ENCODE assay signal across 9 mouse cellular contexts in genomic region chr7:137085969-137086606, GRCm38 (mm10).
A peak's percentile ranks its signal among the peaks of the same experiment; 100 is the strongest.
DNase-seq lines count a peak whose midpoint lies in the region; ATAC-seq lines count a peak whose summit lies in the region.
"Had no signal": no experiment of that assay in that cellular context is flagged by ENCODE, and none has a peak within 500 bp of the region (broad histone marks: within the 10 kb centered on the region; RNA-seq: fewer than 3 reads in every experiment).

No protein-coding gene starts in this region.

- peaks cover 17% of the 10 kb centered on the region for H3K4me1 ChIP-seq in hindbrain, embryonic 12.5 days
- H3K4me1 ChIP-seq in hindbrain, embryonic 11.5 days (replicated peaks; ENCODE audit: control insufficient read depth, insufficient read depth, low read length): no peaks in the 10 kb centered on the region
- H3K4me1 ChIP-seq in hindbrain, embryonic 16.5 days (ENCODE audit: control insufficient read depth, insufficient read depth, low read depth, low read length): peaks cover 12% of the 10 kb centered on the region
- no peaks in the 10 kb centered on the region for H3K4me1 ChIP-seq in liver, embryonic 16.5 days (ENCODE audit: control insufficient read depth, low read depth, low read length)
- H3K4me1 ChIP-seq in stomach, embryonic 14.5 days (ENCODE audit: control insufficient read depth, insufficient read depth, low read length): peaks cover 12% of the 10 kb centered on the region

- no peak for ATAC-seq in hindbrain, embryonic 12.5 days (ENCODE audit: low FRiP score)
- ATAC-seq in hindbrain, embryonic 11.5 days (ENCODE audit: low FRiP score): no peak
- peak; percentile 81 for ATAC-seq in hindbrain, embryonic 16.5 days
- peak; percentile 35; the same call in 1 of the 2 replicates for ATAC-seq in liver, embryonic 16.5 days (ENCODE audit: low read depth)
- ATAC-seq in stomach, embryonic 14.5 days (ENCODE audit: insufficient number of reproducible peaks, insufficient read depth, low FRiP score, low read depth): peak; percentile 70; the same call in 1 of the 2 replicates

- H3K27me3 ChIP-seq in hindbrain, embryonic 12.5 days: peaks cover 3% of the 10 kb centered on the region; the same call in 1 of the 2 replicates
- H3K27me3 ChIP-seq in hindbrain, embryonic 11.5 days (ENCODE audit: control insufficient read depth, insufficient read depth, low read length): no peaks in the 10 kb centered on the region
- no peaks in the 10 kb centered on the region for H3K27me3 ChIP-seq in hindbrain, embryonic 16.5 days (replicated peaks; ENCODE audit: control insufficient read depth, insufficient read depth, low read length)
- no peaks in the 10 kb centered on the region for H3K27me3 ChIP-seq in liver, embryonic 16.5 days (ENCODE audit: control insufficient read depth, insufficient read depth, low read depth, low read length)
- H3K27me3 ChIP-seq in stomach, embryonic 14.5 days (ENCODE audit: control insufficient read depth, insufficient read depth, low read length): no peaks in the 10 kb centered on the region

- no peaks in the 10 kb centered on the region for H3K36me3 ChIP-seq in hindbrain, embryonic 12.5 days
- no peaks in the 10 kb centered on the region for H3K36me3 ChIP-seq in hindbrain, embryonic 11.5 days (ENCODE audit: control insufficient read depth, insufficient read depth, low read length)
- no peaks in the 10 kb centered on the region for H3K36me3 ChIP-seq in hindbrain, embryonic 16.5 days (ENCODE audit: control insufficient read depth, insufficient read depth, low read length)
- H3K36me3 ChIP-seq in liver, embryonic 16.5 days (ENCODE audit: control insufficient read depth, insufficient read depth): no peaks in the 10 kb centered on the region
- no peaks in the 10 kb centered on the region for H3K36me3 ChIP-seq in stomach, embryonic 14.5 days (ENCODE audit: control insufficient read depth, insufficient read depth, low read length)

- 55% methylated on average over 14 of the region's 14 CpGs for WGBS in hindbrain, embryonic 12.5 days
- WGBS in hindbrain, embryonic 11.5 days: 60% methylated on average over 14 of the region's 14 CpGs
- 39% methylated on average over 14 of the region's 14 CpGs for WGBS in hindbrain, embryonic 16.5 days
- 59% methylated on average over 14 of the region's 14 CpGs for WGBS in liver, embryonic 16.5 days (ENCODE audit: insufficient replicate concordance)
- WGBS in stomach, embryonic 14.5 days: 15% methylated on average over 14 of the region's 14 CpGs

- no peak for DNase-seq in hindbrain, embryonic 11.5 days (ENCODE audit: low spot score)
- peak; percentile 56 for DNase-seq in forelimb bud, embryonic 11.5 days (ENCODE audit: low read depth, low spot score)
- DNase-seq in frontal cortex, postnatal 14 days (ENCODE audit: low spot score in 2 of 2): no peak
- no peak for DNase-seq in frontal cortex, adult 2 months (ENCODE audit: extremely low spot score in 1 of 2, low spot score in 1 of 2)

- no peak overlapping the region for H3K9ac ChIP-seq in hindbrain, embryonic 12.5 days
- no peak overlapping the region for H3K9ac ChIP-seq in hindbrain, embryonic 11.5 days (ENCODE audit: low read depth, low read length)
- H3K9ac ChIP-seq in hindbrain, embryonic 16.5 days (ENCODE audit: low read depth, low read length): no peak overlapping the region
- H3K9ac ChIP-seq in liver, embryonic 16.5 days (ENCODE audit: low read depth, low read length): no peak overlapping the region
- H3K9ac ChIP-seq in stomach, embryonic 14.5 days (replicated peaks; ENCODE audit: low read depth, low read length): no peak overlapping the region

- no peak overlapping the region for H3K4me2 ChIP-seq in hindbrain, embryonic 12.5 days (replicated peaks)
- H3K4me2 ChIP-seq in hindbrain, embryonic 11.5 days (replicated peaks; ENCODE audit: low read depth, low read length): no peak overlapping the region
- H3K4me2 ChIP-seq in hindbrain, embryonic 16.5 days (ENCODE audit: low read length): 0 out of 2 replicates have a peak overlapping the region, but pooled peaks have one; percentile 20
- no peak overlapping the region for H3K4me2 ChIP-seq in liver, embryonic 16.5 days (ENCODE audit: low read depth, low read length)
- H3K4me2 ChIP-seq in stomach, embryonic 14.5 days (replicated peaks; ENCODE audit: low read depth, low read length): no peak overlapping the region

- H3K4me3 ChIP-seq in hindbrain, embryonic 12.5 days: no peak overlapping the region
- H3K4me3 ChIP-seq in hindbrain, embryonic 11.5 days (ENCODE audit: low read depth, low read length): no peak overlapping the region
- H3K4me3 ChIP-seq in hindbrain, embryonic 16.5 days (ENCODE audit: low read length): no peak overlapping the region
- H3K4me3 ChIP-seq in liver, embryonic 16.5 days (ENCODE audit: low read depth, low read length): no peak overlapping the region
- H3K4me3 ChIP-seq in stomach, embryonic 14.5 days (ENCODE audit: low read depth, low read length): no peak overlapping the region
- H3K4me3 ChIP-seq: erythroblast, embryonic 14.5 days had no signal

- H3K27ac ChIP-seq in hindbrain, embryonic 12.5 days: peak overlapping the region; percentile 60; the same call in 1 of the 2 replicates
- no peak overlapping the region for H3K27ac ChIP-seq in hindbrain, embryonic 11.5 days (ENCODE audit: low read depth, low read length)
- H3K27ac ChIP-seq in hindbrain, embryonic 16.5 days (ENCODE audit: low read depth, low read length): peak overlapping the region; percentile 9; the same call in 1 of the 2 replicates
- H3K27ac ChIP-seq in liver, embryonic 16.5 days (ENCODE audit: low read length): no peak overlapping the region
- H3K27ac ChIP-seq in stomach, embryonic 14.5 days (ENCODE audit: low read length): peak overlapping the region; percentile 22; the same call in 1 of the 2 replicates

- no peaks in the 10 kb centered on the region for H3K9me3 ChIP-seq in hindbrain, embryonic 12.5 days (replicated peaks)
- no peaks in the 10 kb centered on the region for H3K9me3 ChIP-seq in hindbrain, embryonic 11.5 days (ENCODE audit: control insufficient read depth, low read length)
- H3K9me3 ChIP-seq in hindbrain, embryonic 16.5 days (ENCODE audit: control insufficient read depth, low read length): no peaks in the 10 kb centered on the region
- no peaks in the 10 kb centered on the region for H3K9me3 ChIP-seq in liver, embryonic 16.5 days (replicated peaks; ENCODE audit: control insufficient read depth, low read length)
- no peaks in the 10 kb centered on the region for H3K9me3 ChIP-seq in stomach, embryonic 14.5 days (ENCODE audit: control insufficient read depth, low read depth, low read length)

Comparison
In these comparisons a context has a peak if more than half of its experiments do, and no peak if none do; other contexts are left out.
1. ATAC-seq: peak in hindbrain, embryonic 16.5 days (single experiment), liver, embryonic 16.5 days (single experiment) and stomach, embryonic 14.5 days (single experiment); none in hindbrain, embryonic 12.5 days (single experiment) and hindbrain, embryonic 11.5 days (single experiment).
2. H3K27ac ChIP-seq: peak in hindbrain, embryonic 12.5 days (single experiment), hindbrain, embryonic 16.5 days (single experiment) and stomach, embryonic 14.5 days (single experiment); none in hindbrain, embryonic 11.5 days (single experiment) and liver, embryonic 16.5 days (single experiment).